Mouse (Mus musculus) heart, adult 2 months (tissue): ENCODE data around the gene Mapk13. TPM values are rescaled to one million over a fixed set of nuclear protein-coding genes. Genes with fewer than 3 reads are reported as not detected.

Experiments
- DNase-seq, 2 experiments: peaks; one replicate each; pipeline ENCODE4 v3.0.0; 2021
- H3K27ac ChIP-seq: fragments of 200-600 bp; 2 replicates; pipeline ENCODE4 v1.8.1; 2022
- H3K27me3 ChIP-seq: fragments of 200-500 bp; 2 replicates; pipeline ENCODE4 v1.6.1; 2012; ENCODE audit warnings: mild to moderate bottlenecking, low read length, inconsistent platforms, mixed read lengths; ENCODE audit not compliant: control insufficient read depth, insufficient read depth
- H3K36me3 ChIP-seq: fragments of 200-500 bp; 2 replicates; pipeline ENCODE4 v1.6.1; 2012; ENCODE audit warnings: low read length, inconsistent platforms; ENCODE audit not compliant: control insufficient read depth, insufficient read depth
- H3K4me1 ChIP-seq: fragments of 200-500 bp; 2 replicates; pipeline ENCODE4 v1.6.1; 2011; ENCODE audit warnings: low read length; ENCODE audit not compliant: control insufficient read depth, insufficient read depth
- H3K4me3 ChIP-seq: fragments of 200-600 bp; 2 replicates; pipeline ENCODE4 v1.8.1; 2022
- H3K79me2 ChIP-seq: fragments of 200-500 bp; replicated peaks from 2 replicates; pipeline ENCODE4 v1.6.1; 2012; ENCODE audit warnings: mild to moderate bottlenecking, inconsistent platforms, low read length, moderate library complexity, mixed read lengths; ENCODE audit not compliant: control insufficient read depth, insufficient read depth
- H3K9ac ChIP-seq: fragments of 200-500 bp; 2 replicates; pipeline ENCODE4 v1.6.1; 2012; ENCODE audit warnings: low read depth, mild to moderate bottlenecking, control low read depth, inconsistent platforms, low read length, mixed read lengths
- CTCF ChIP-seq: fragments of 200-600 bp; IDR thresholded peaks from 2 replicates; pipeline ENCODE4 v1.8.1; 2022; ENCODE audit warnings: antibody characterized with exemption, mild to moderate bottlenecking, moderate library complexity
- EP300 ChIP-seq: fragments of 200-500 bp; IDR thresholded peaks from 2 replicates; pipeline ENCODE4 v1.6.1; 2011; ENCODE audit warnings: low read depth, low read length, control low read depth; ENCODE audit not compliant: insufficient read depth
- POLR2A ChIP-seq: fragments of 200-500 bp; IDR thresholded peaks from 2 replicates; pipeline ENCODE4 v1.6.1; 2011; ENCODE audit warnings: mild to moderate bottlenecking, low read depth, low read length, control low read depth; ENCODE audit not compliant: insufficient read depth
- WGBS: fragments of 180-500 bp; shearing (Covaris S2); methylation state at CpG from one replicate; pipeline ENCODE4 v1.1.7; 2018; 5-methylcytosine and 5-hydroxymethylcytosine counted together
- intact Hi-C: fragments of 180-260 bp; cut with DNase I; formaldehyde crosslinking; loops from one replicate; pipeline ENCODE4 v1.15.1; 2025
- polyA plus RNA-seq: library from polyadenylated mRNA; depleted of rRNA; stranded (reverse); fragments of >200 nt; gene quantifications from 2 replicates; pipeline ENCODE4 v1.2.3, GENCODE M21; 2012
- total RNA-seq, 2 experiments: library from RNA; stranded (reverse); gene quantifications; 2 replicates each; pipeline ENCODE4 v1.2.3; 2021

The Mapk13 gene
- total and polyA plus RNA-seq, 3 experiments, result 0.48 to 0.78 (median 0.52) TPM

GRCm38 (mm10) chr17:28756447-28756846, 12.7 kb upstream of the Mapk13 start:
- Histone ChIP-seq H3K27me3 (no peaks in the 10 kb centered on the region), H3K4me1 (no peaks in the 10 kb centered on the region), H3K36me3 (no peaks in the 10 kb centered on the region), H3K4me3 (no peak overlapping the region), H3K9ac (no peak overlapping the region), H3K79me2 (no peaks in the 10 kb centered on the region), H3K27ac (no peak overlapping the region)
- 63% methylated on average over 5 of the region's 5 CpGs for WGBS
- TF ChIP-seq POLR2A, result no peak
- no peak for TF ChIP-seq CTCF
- no peak for TF ChIP-seq EP300
- intact Hi-C loops, result no loop called here
- DNase-seq, result no peak

GRCm38 (mm10) chr17:28757470-28757869, 11.6 kb upstream of the Mapk13 start:
- Histone ChIP-seq H3K27ac (no peak overlapping the region), H3K4me3 (no peak overlapping the region), H3K79me2 (no peaks in the 10 kb centered on the region), H3K9ac (no peak overlapping the region), H3K4me1 (no peaks in the 10 kb centered on the region), H3K27me3 (no peaks in the 10 kb centered on the region), H3K36me3 (no peaks in the 10 kb centered on the region)
- TF ChIP-seq EP300, result no peak
- no peak for TF ChIP-seq CTCF
- TF ChIP-seq POLR2A, result no peak
- WGBS, result 45% methylated on average over 2 of the region's 2 CpGs
- intact Hi-C loops, result no loop called here
- peak in 1 of 2 experiments; percentile 14 for DNase-seq

- no peak overlapping the region for H3K4me3 ChIP-seq
- no peak overlapping the region for H3K27ac ChIP-seq
- H3K9ac ChIP-seq, result no peak overlapping the region
- intact Hi-C loops, result no loop called here
- no peaks in the 10 kb centered on the region for H3K4me1 ChIP-seq
- no peaks in the 10 kb centered on the region for H3K36me3 ChIP-seq
- DNase-seq, result no peak
- 67% methylated on average over 8 of the region's 8 CpGs for WGBS
- no peaks in the 10 kb centered on the region for H3K79me2 ChIP-seq
- TF ChIP-seq POLR2A (no peak), EP300 (no peak), CTCF (no peak)
- no peaks in the 10 kb centered on the region for H3K27me3 ChIP-seq
These were observed 8.3 kb upstream of the Mapk13 start for GRCm38 (mm10) chr17:28760736-28761312.

GRCm38 (mm10) chr17:28761871-28762270, 7.2 kb upstream of the Mapk13 start:
- intact Hi-C loops, result loop anchor here (1.0 to 2.0 kb wide), 2 partner anchors 71 to 164 kb away; partner anchors contain the start of genes Mapk14 and Slc26a8
- H3K27me3 ChIP-seq, result no peaks in the 10 kb centered on the region; the same call in 1 of the 2 replicates
- DNase-seq, result peak; percentile 74 to 82
- H3K36me3 ChIP-seq, result no peaks in the 10 kb centered on the region
- H3K79me2 ChIP-seq, result no peaks in the 10 kb centered on the region
- H3K9ac ChIP-seq, result no peak overlapping the region
- no peaks in the 10 kb centered on the region for H3K4me1 ChIP-seq
- H3K27ac ChIP-seq, result no peak overlapping the region
- 0 out of 2 replicates have a peak, but pooled peaks have one; percentile 44 for TF ChIP-seq EP300
- TF ChIP-seq POLR2A, result no peak
- 8% methylated on average over 3 of the region's 3 CpGs for WGBS
- H3K4me3 ChIP-seq, result no peak overlapping the region

- Histone ChIP-seq H3K27me3 (peaks cover 9% of the 10 kb centered on the region), H3K4me3 (no peak overlapping the region), H3K79me2 (no peaks in the 10 kb centered on the region), H3K36me3 (no peaks in the 10 kb centered on the region), H3K4me1 (no peaks in the 10 kb centered on the region), H3K27ac (no peak overlapping the region), H3K9ac (no peak overlapping the region)
- intact Hi-C loops, result no loop called here
- no peak for TF ChIP-seq EP300
- TF ChIP-seq POLR2A, result no peak
- no peak for TF ChIP-seq CTCF
- no peak for DNase-seq
- 33% methylated on average over 3 of the region's 3 CpGs for WGBS
These were observed 2.9 kb upstream of the Mapk13 start for GRCm38 (mm10) chr17:28766203-28766602.

GRCm38 (mm10) chr17:28766781-28767515, 2.1 kb upstream of the Mapk13 start:
- intact Hi-C loops, result no loop called here
- DNase-seq, result no peak
- 77% methylated on average over 11 of the region's 11 CpGs for WGBS
- H3K9ac ChIP-seq, result no peak overlapping the region
- H3K4me1 ChIP-seq, result no peaks in the 10 kb centered on the region
- peaks cover 9% of the 10 kb centered on the region for H3K27me3 ChIP-seq
- H3K4me3 ChIP-seq, result no peak overlapping the region
- no peaks in the 10 kb centered on the region for H3K79me2 ChIP-seq
- H3K36me3 ChIP-seq, result no peaks in the 10 kb centered on the region
- H3K27ac ChIP-seq, result no peak overlapping the region
- TF ChIP-seq POLR2A (no peak), CTCF (no peak), EP300 (no peak)
